Mouse (Mus musculus) MEL (cell line): ENCODE results near the gene Alx3.

Experiments used
- CTCF ChIP-seq, 3 experiments: IDR thresholded peaks in 2 of 3; conservative IDR thresholded peaks in 1 of 3; 2 replicates each; pipeline ENCODE4 v1.5.1; 2011 to 2012; ENCODE audit warnings: low read length in 3 of 3, low read depth in 2 of 3, mild to moderate bottlenecking in 2 of 3, improper control_type of control experiment in 1 of 3, inconsistent platforms in 1 of 3, mixed read lengths in 1 of 3, moderate library complexity in 1 of 3; ENCODE audit not compliant: control insufficient read depth in 1 of 3, insufficient read depth in 1 of 3, poor library complexity in 1 of 3, severe bottlenecking in 1 of 3
- POLR2A ChIP-seq, 2 experiments: IDR thresholded peaks; 2 replicates each; pipeline ENCODE4 v1.6.1; 2011 to 2012; ENCODE audit warnings: low read length in 2 of 2, mild to moderate bottlenecking in 2 of 2, control low read depth in 1 of 2, improper control_type of control experiment in 1 of 2, low read depth in 1 of 2, moderate library complexity in 1 of 2; ENCODE audit not compliant: control insufficient read depth in 1 of 2, insufficient read depth in 1 of 2, poor library complexity in 1 of 2
- ZC3H11A ChIP-seq: IDR thresholded peaks from 2 replicates; pipeline ENCODE4 v1.6.1; 2012; ENCODE audit warnings: low read depth, mild to moderate bottlenecking, inconsistent platforms, low read length, improper control_type of control experiment

- TF ChIP-seq ZC3H11A (no peak), CTCF (IDR thresholded peaks at IDR 0.05 in 2 of 3, conservative IDR thresholded peaks at IDR 0.05 in 1 of 3; ENCODE audit: control insufficient read depth in 1 of 3, insufficient read depth in 1 of 3, low read depth in 2 of 3, low read length in 3 of 3, poor library complexity in 1 of 3, severe bottlenecking in 1 of 3) (no peak), POLR2A (IDR thresholded peaks at IDR 0.05; ENCODE audit: control insufficient read depth in 1 of 2, insufficient read depth in 1 of 2, low read depth in 1 of 2, low read length in 2 of 2, poor library complexity in 1 of 2) (no peak)
These were observed 3.0 kb downstream of the Alx3 start for GRCm38 (mm10) chr3:107597586-107598389.
